Mouse (Mus musculus) mature B cell (primary cell): ENCODE results near the gene Thbs3.

ENCODE experiments used
- in situ Hi-C: fragments of 300-500 bp; cut with MboI; formaldehyde crosslinking; loops from 2 replicates; pipeline ENCODE4 v1.14.3; 2019

The Thbs3 gene

DNA sequence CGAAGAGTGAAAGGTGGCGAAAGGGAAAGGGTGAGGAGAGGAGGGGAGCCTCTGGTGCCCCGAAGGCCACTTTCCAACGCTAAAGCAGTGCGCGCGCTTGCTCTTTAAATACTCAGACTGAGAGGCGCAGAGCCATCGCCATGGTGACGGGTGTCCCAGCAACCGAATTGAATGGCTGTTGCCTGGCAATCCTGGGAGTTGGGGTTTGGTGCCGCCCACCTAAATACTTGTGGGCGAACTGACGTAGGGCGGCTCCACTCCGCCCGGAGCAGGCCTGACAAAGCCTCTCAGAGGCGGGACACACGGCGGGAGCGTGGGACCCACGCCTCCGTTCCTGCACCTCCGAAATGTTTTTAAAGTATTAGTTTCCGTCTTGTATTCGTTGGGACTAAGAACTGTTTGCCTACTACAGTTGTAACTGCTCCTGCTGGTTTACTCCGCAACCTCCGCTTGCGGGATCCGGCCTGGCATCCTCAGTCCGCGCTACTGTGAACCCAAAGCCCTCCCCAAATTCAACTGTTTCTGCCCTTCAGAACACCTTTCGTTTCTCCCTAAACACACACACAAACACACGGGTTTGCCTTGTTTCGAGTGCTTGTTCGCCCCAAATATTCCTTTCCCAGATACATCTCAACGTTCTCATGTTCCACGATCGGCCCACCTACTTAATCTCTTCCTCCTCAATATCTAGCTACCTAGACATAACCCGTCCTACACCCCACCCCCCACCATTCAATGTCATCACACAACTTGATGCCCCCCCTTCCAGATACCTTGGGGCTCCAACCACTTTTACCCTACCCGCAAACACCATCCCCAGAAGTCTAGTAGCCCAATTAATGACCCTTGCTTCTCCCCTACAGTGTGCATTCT is 12.6 kb downstream of the Thbs3 start:
- in situ Hi-C loops: no loop called here

- in situ Hi-C loops: no loop called here
These were observed 13.2 kb downstream of the Thbs3 start for GRCm38 (mm10) chr3:89228180-89228549.

DNA sequence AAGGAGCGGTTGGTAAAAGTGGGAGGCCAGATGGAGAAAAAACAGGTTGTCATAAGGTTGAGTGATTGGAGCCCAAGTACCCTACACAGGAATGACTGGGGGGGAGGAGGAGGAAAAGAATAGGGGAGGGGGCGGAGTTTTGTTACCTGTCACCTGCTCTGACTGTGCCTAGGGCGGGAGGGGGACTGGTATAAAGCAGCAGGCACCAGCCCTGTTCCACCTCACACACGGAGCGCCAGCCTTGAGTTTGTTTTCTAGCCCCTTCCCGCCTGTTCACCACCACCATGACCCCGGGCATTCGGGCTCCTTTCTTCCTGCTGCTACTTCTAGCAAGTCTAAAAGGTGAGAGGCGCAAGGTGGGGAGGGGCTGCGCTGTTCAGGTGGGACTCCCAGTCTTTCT is 13.9 kb downstream of the Thbs3 start, which contains the start of gene Muc1:
Gene Muc1, plus strand, starts transcription at position 222 of the 400 bp plus-strand sequence.
- in situ Hi-C loops: no loop called here

GRCm38 (mm10) chr3:89229276-89229675 is 14.3 kb downstream of the Thbs3 start:
- in situ Hi-C loops: no loop called here

- in situ Hi-C loops: no loop called here
These were observed 15.6 kb downstream of the Thbs3 start for GRCm38 (mm10) chr3:89230561-89230960.

GRCm38 (mm10) chr3:89231345-89231744 is 16.4 kb downstream of the Thbs3 start:
- in situ Hi-C loops: no loop called here

DNA sequence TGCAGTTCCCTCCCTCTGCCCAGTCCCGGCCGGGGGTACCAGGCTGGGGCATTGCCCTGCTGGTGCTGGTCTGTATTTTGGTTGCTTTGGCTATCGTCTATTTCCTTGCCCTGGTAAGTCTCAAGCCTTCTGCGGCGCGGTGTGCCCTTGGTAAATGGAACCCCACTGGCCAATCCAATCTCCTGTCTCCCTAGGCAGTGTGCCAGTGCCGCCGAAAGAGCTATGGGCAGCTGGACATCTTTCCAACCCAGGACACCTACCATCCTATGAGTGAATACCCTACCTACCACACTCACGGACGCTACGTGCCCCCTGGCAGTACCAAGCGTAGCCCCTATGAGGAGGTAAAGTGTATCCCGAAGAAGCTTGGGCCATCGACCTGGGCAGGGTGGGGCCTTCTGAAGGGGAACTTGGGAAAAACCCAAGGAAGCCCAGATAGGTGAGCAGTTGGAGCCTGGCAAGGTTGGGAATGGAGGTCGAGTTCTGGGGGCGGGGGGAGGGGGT is 16.8 kb downstream of the Thbs3 start:
- in situ Hi-C loops: no loop called here

DNA sequence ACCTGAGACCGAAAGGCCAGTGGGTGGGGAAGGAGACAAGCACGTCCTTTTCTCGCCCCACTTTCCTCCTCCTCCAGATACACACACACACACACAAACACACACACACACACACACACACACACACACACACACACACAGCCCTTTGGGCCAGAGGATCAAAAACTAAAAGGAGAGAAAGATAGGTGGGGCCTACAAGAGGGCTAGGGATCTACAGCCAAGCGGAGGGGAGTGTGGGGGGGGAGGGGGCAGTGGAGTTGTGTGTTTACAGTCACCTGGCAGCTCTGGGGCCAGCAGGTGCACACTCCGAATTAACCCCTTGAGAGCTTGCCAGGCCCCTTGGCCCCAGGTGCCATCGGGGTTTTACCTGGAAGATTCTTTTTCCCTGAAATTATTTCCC is 17.6 kb downstream of the Thbs3 start:
- in situ Hi-C loops: no loop called here

GRCm38 (mm10) chr3:89233562-89234110 is 18.7 kb downstream of the Thbs3 start:
- in situ Hi-C loops: no loop called here

GRCm38 (mm10) chr3:89236516-89236915 is 21.5 kb downstream of the Thbs3 start:
- in situ Hi-C loops: no loop called here

- in situ Hi-C loops: no loop called here
These were observed 22.7 kb downstream of the Thbs3 start for GRCm38 (mm10) chr3:89237682-89238081.

DNA sequence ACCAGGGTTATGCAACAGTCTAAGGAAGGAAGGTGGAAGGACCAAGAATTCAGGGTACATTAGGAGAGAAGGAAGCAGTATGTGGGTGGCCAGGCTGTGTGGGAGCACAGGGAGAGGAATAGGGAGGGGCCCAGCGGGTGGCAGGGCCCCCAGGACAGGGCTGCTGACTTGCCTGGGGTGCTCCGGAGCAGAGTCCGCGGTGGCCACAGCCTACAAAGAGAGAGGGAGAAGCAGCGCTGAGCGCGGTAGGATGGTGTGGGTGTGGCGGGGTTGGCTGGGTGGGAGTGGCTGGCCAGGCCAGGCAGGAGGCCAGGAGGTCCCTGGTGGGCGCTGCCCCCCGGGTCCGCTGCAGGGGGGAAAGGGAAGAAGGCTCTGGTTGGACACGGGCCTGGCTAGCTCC is 23.5 kb downstream of the Thbs3 start:
- in situ Hi-C loops: no loop called here

GRCm38 (mm10) chr3:89242331-89242895 is 27.4 kb downstream of the Thbs3 start:
- in situ Hi-C loops: no loop called here

DNA sequence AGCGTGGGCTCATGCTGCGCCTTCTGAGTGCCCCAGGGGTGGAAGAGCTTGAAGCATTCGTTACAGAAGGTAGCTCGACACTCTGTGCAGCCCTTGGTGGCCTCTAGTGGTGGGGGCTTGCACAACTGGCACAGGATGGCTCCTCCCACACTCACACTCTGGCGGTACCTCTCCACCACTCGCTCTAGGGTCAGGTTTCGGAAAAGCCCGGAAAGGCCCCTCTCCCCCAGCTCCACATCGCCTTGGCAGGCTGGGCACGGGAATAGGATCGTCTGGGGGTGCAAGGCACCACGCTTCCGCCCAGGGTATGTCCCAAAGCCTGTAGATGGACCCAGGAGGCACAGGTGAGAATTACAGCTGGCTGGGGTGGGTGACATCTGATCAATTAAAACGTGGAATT is 28.6 kb downstream of the Thbs3 start:
- in situ Hi-C loops: no loop called here

DNA sequence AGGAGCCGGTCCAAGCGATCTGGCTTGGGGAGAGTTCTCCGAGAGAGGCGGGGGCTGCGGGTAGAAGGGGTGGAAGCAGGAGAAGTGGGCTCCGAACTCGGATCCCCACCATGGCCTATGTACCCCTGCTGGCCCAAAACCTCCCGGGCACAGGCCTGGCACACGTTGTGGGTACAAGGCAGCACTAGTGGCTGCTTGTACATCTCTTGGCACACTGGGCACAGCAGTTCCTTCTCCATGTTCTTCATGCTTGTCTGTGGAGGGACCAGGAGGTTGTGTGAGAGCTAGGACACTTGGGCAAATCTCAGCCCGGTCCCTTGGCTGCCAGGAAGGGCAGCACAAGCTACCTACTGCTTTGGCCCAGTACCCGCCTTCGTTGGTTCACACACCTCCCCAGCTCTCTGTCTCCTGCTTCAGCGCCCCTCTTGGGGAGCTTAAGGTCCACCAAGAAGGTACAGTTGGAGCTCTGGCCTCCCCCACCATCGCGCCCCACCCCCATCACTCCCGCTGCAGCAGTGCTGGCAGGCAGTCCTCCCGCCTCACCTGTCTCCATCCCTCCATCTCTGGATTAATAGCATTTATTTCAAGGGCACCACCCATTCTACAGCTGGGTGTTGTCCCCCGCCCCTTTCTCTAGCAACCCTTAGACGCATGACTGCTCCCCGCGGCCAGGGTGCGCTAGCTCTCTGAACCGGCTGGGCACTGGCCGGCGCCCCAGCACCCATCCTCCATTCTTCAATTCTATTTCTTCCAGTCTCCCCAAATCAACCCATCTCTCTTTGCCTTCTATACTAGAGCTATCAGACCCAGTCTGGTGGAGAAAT is 29.4 kb downstream of the Thbs3 start:
- in situ Hi-C loops: no loop called here

GRCm38 (mm10) chr3:89244982-89245687 is 30.2 kb downstream of the Thbs3 start:
- in situ Hi-C loops: loop anchor here (5.0 kb wide), 1 partner anchor 52 kb away; no protein-coding TSS in a partner anchor

DNA sequence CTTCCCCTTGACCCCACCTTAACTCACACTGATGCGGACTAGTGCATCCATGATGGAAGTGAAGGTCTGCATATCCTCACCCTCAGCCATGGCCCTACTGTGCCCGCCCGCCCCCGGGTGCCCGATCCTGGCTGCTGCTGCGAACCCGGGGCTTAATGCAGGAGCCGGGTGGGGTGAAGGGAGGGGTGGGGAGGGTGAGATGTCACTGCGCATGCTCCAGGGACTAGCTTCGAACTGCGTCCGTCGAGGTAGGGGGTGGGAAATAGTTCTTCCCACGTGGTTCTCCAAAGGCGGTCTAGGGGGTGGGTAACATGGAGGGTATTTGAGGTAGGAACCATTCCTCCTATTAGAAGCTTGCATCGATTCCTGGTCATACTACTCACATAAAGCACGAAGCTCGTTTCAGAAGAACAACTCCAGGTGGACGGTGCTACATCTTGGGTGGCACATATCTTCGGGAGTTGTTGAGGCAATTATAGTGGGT is 30.8 kb downstream of the Thbs3 start, which contains the start of gene Krtcap2:
Gene Krtcap2, plus strand, starts transcription at position 279 of the 484 bp plus-strand sequence.
- in situ Hi-C loops: loop anchor here (5.0 kb wide), 1 partner anchor 52 kb away; no protein-coding TSS in a partner anchor

DNA sequence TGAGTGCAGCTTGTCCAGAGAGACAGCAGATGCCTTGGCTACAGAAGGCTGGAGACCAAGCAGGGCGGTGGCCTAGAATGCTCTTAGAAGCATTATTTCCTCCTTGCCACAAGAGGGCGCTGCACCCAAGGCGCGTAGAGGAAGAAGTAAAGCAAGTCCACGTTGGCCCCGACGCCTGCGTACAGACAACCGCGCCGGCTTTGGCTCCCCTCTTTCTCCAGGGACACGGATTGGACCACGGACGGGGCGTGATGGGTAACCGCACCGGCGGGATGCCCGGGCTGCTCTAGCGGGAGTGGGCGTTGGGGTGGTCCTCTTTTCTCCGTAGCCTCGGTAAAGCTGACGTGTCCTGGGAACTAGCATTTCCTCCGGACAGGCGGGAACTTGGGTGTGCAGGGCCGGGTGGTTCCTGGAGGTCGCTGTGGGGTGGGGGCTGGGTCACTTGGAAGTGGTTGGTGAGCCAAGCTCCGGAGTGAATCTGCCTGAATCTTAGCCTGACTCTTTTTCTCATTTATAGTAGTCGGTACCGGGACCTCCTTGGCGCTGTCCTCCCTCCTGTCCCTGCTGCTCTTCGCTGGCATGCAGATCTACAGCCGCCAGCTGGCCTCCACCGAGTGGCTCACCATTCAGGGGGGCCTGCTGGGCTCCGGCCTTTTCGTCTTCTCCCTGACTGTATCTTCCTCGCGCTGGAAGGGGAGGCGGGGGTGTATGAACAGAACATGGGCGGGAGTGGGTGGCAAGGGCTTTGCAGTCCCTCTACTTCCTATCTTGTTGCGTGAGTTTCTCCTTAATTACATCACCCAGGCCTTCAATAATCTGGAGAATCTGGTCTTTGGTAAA is 31.5 kb downstream of the Thbs3 start, which contains the start of gene Trim46:
Gene Trim46, minus strand, starts transcription at position 49 of the 840 bp plus-strand sequence.
- in situ Hi-C loops: loop anchor here (5.0 kb wide), 1 partner anchor 51 kb away; no protein-coding TSS in a partner anchor

GRCm38 (mm10) chr3:89247466-89247865 is 32.5 kb downstream of the Thbs3 start:
- in situ Hi-C loops: loop anchor here (5.0 kb wide), 1 partner anchor 50 kb away; no protein-coding TSS in a partner anchor
